Mouse (Mus musculus): ENCODE data around the gene Baiap2l2.

The Baiap2l2 gene

DNA sequence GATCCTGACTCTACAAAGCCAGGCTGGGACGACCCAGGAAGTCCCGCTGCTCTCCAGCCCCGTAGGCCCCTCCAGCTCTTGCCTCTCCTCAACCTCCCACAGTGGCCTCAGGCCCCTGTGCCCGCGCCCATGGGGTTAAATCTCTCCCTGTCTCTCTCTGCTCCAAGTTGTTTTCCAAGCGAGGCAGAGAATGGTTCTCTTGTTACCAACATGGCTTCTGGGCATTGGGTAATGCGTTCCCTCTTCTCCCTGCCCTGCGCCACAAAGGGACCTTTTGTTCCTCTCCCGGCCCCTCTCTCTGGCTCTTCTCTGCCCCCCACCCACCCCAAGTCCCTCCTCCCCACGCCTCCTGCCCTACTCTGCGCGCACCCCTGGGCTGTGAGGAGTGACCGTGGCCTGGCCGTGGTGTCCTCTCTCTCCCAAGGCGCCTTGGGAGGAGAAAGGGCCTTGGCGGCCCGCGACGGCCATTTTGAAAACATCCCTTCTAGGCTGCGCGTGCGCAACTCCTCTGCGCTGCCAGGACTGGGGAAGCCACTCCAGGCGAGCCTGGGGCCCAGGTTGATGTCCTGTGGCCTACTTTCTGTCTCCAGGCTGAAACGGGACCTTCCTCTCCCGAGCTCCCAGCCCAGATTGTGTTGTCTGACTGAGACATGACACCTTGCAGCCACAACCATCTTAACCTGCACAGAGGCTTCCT lies 72.4 kb downstream of the Baiap2l2 start:
- DNase-seq (ENCODE audit: low spot score) = no peak

- no peak for DNase-seq (ENCODE audit: low spot score)
These were observed 75.0 kb downstream of the Baiap2l2 start for GRCm38 (mm10) chr15:79210357-79210756.

GRCm38 (mm10) chr15:79208758-79209439 lies 76.4 kb downstream of the Baiap2l2 start:
- DNase-seq (ENCODE audit: low spot score) = no peak

- DNase-seq (ENCODE audit: low spot score) = no peak
These were observed 77.1 kb downstream of the Baiap2l2 start for GRCm38 (mm10) chr15:79208211-79208610.

Measured in testis, postnatal 10 days (tissue).